Mouse (Mus musculus): ENCODE measurements around the gene Tmed4. TPM values are rescaled to one million over a fixed set of nuclear protein-coding genes. Genes with fewer than 3 reads are reported as not detected.
"Not testable (repeated sequence)": the region's sequence is repeated elsewhere in the genome, so short reads cannot be mapped to it uniquely, and the experiment has no call there.

Tmed4 gene
- polyA plus RNA-seq, 2 experiments from 2014 or later, result 67.7 to 68.5 TPM

GRCm38 (mm10) chr11:6267320-6268254 is 7.1 kb downstream of the Tmed4 start, which contains the start of gene Ddx56:
Gene Ddx56 (minus strand): TSS chr11:6267772.
- ATAC-seq, result peak; percentile 97

DNA sequence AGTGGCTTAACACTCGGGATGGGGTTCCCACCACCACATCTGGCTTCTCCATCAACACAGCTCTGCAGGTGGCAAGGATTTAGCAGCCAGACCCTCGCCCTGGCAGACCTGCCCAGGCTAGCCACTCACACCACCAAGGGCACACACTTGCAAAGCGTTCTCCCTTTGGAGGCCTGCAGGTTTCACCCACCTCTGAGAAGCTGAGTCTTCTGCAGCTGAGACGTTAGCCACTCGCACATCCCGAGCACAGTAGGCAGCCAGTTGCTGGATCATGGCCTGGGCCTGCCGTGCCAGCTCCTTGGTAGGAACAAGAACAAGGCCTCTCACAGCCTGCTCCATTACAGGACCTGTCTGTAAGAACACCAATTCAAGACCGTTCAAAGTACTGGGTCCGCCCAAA is 8.0 kb downstream of the Tmed4 start:
- no peak for ATAC-seq

GRCm38 (mm10) chr11:6261434-6262082 is 13.1 kb downstream of the Tmed4 start:
- ATAC-seq, result peak; percentile 40

GRCm38 (mm10) chr11:6259413-6259812 is 15.3 kb downstream of the Tmed4 start:
- no peak for ATAC-seq

DNA sequence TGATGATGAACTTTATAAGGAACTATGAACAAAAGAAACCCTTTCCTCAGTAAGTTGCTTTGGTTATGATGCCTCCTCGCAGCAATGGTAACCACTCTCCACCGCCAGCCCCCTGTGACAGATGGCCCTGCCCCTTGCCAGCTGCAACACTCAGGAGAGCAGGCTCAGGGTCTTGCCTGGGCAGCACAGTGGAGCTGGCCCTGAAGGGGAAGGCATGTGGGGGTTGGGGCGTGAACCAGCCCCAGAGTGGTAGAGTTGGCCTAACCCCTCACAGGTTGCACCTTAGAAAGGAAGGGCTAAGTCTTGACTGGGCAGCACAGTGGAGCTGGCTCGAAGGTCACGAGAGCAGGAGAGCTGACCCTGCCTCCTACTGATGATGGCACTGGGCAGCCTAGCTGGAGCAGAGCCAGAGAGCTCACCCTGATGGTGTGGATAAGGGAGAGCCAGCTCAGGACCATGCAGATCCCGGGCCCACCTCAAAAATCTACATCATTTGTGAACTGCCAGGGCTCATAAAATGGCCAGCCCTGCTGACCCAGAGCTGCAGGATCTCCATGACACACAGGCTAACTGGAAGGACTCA is 18.1 kb downstream of the Tmed4 start:
- no peak for ATAC-seq

DNA sequence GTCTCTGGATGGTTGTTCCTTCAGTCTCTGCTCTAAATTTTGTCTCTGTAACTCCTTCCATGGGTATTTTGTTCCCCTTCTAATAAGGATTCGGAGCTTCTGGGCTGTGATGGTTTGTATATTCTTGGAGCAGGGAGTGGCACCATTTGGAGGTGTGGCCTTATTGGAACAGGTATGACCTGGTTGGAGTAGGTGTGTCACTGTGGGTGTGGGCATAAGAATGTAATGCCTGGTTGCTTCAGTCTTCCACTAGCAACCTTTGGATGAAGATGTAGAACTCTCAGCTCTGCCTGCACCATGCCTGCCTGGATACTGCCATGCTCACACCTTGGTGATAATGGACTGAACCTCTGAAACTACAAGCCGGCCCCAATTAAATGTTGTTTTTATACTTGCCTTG is 20.1 kb downstream of the Tmed4 start:
- not testable (repeated sequence) for ATAC-seq

DNA sequence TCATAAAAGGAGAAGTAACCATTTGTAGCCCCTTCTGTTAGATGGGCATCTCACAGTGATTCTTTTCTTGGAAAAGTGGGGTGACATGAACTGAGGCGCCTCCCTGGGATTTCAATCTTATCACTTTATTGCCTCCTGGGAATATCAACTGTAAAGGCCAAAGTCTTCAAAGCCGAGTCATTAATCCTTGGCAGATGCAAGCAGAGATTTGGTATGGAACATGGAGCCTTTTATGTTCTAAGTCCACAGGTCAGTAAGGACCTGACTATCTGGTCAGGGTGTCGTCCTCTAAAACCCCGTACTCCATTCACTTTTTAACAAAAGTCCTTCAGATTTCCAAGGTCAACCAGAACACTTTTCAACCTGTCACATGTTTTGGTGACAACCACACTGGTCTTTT is 21.8 kb downstream of the Tmed4 start:
- no peak for ATAC-seq

DNA sequence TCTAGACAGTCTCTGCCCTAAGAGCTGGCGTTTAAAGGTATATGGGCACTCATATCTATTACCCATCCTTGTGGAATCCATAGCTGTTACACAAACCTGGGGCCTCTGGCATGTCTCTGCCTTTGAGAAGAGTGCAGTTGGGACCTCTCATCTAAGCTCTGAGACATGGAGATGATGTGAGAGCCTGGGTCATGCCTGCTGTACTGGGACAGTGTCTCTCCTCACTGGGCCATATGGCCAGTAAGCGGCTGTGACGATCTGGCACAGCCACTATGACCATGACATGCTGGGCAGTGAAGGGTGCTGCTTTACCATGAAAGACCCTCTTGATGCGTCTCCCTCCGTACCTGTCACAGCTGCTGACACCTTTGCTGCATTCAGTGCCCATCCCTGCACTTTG is 22.4 kb downstream of the Tmed4 start:
- ATAC-seq, result no peak

- no peak for ATAC-seq
Measured at GRCm38 (mm10) chr11:6244707-6245106, 30.0 kb downstream of the Tmed4 start.

GRCm38 (mm10) chr11:6233025-6233424 is 41.6 kb downstream of the Tmed4 start:
- no peak for ATAC-seq

GRCm38 (mm10) chr11:6230012-6230411 is 44.7 kb downstream of the Tmed4 start, which contains the start of gene Npc1l1:
Gene Npc1l1 (minus strand): TSS chr11:6230143.
- ATAC-seq, result no peak

GRCm38 (mm10) chr11:6224541-6225229 is 50.0 kb downstream of the Tmed4 start:
- ATAC-seq, result no peak

DNA sequence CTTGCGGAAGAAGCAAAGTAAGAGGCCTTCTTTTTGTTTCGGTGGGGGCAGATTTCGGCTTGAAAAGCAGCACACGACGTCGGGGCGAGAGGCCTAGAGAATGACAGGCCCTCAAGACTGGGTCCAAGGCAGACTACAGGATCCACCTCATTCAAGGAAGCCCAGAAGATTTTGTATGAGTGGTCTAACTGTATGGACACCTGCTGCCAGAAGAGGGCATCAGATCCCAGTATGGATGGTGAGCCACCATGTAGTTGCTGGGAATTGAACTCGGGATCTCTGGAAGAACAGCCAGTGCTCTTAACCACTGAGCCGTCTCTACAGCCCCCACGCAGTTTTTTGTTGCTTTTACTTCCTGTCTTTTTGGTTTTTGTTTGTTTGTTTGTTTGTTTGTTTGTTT is 52.5 kb downstream of the Tmed4 start:
- ATAC-seq, result no peak

Other genes with a start within 250 kb of the Tmed4 start
- gene Camk2b, start 208.5 kb downstream of the Tmed4 start, polyA plus RNA-seq (2017; shearing (Covaris generic)), result 10 to 100 TPM in 1 of 2 experiments, 1 to 10 TPM in 1; 4.3 to 16.1 TPM
- not detected for gene A730071L15Rik, start 74.8 kb downstream of the Tmed4 start, polyA plus RNA-seq (2017; shearing (Covaris generic))
- gene Nudcd3, start 74.5 kb downstream of the Tmed4 start, polyA plus RNA-seq (2017; shearing (Covaris generic)), result 10 to 100 TPM; 28.9 to 32.6 TPM
- not detected for gene Npc1l1, start 44.7 kb downstream of the Tmed4 start, polyA plus RNA-seq (2017; shearing (Covaris generic))
- gene Ddx56, start 7.1 kb downstream of the Tmed4 start, polyA plus RNA-seq (2017; shearing (Covaris generic)), result 10 to 100 TPM; 81.0 to 91.5 TPM
- 100 to 1,000 TPM; 121 to 141 TPM for gene Ogdh, start 16.8 kb upstream of the Tmed4 start, polyA plus RNA-seq (2017; shearing (Covaris generic))
- gene Zmiz2, start 114.2 kb upstream of the Tmed4 start, polyA plus RNA-seq (2017; shearing (Covaris generic)), result 10 to 100 TPM; 42.3 to 51.7 TPM
- 1,000 to 10,000 TPM; 2,979 to 3,385 TPM for gene Ppia, start 140.6 kb upstream of the Tmed4 start, polyA plus RNA-seq (2017; shearing (Covaris generic))
- gene H2afv, start 169.6 kb upstream of the Tmed4 start, polyA plus RNA-seq (2017; shearing (Covaris generic)), result 100 to 1,000 TPM; 207 to 221 TPM
- gene Purb, start 201.0 kb upstream of the Tmed4 start, polyA plus RNA-seq (2017; shearing (Covaris generic)), result 10 to 100 TPM; 20.4 to 21.9 TPM
- 100 to 1,000 TPM; 138 to 145 TPM for gene Myo1g, start 246.1 kb upstream of the Tmed4 start, polyA plus RNA-seq (2017; shearing (Covaris generic))